ENCODE assay signal across 25 mouse cellular contexts in the genomic region with DNA sequence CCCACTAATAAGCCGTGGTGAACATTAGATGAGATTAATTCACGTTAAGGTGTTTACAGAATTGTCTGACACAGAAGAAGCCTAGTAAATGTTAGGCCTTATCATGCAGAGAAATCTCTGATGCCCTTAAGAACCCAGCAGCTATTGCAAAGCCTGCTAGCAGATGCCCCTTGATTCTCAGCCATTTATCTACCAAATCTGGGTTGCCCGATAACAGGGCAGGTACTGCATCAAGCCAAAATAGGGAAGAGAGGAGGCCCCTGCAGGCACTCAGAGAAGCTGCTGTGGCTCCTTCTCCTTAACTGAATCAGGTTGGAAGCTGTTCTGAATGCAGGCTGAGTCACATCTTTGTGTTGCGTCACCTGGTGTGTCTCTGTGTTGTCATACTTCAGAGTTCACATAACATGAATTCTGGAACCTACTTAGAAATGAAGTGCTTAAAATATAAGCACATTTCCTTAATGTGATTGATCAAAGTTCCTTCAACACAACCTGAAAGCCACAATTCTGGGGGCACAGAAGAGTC.
DNase-seq lines count a peak whose midpoint lies in the region; ATAC-seq lines count a peak whose summit lies in the region.
"Had no signal": no experiment of that assay in that cellular context is flagged by ENCODE, and none has a peak within 500 bp of the region (broad histone marks: within the 10 kb centered on the region; RNA-seq: fewer than 3 reads in every experiment).

No protein-coding gene starts in this region.

- H3K4me1 ChIP-seq in midbrain, embryonic 11.5 days (ENCODE audit: control insufficient read depth, insufficient read depth, low read length): no peaks in the 10 kb centered on the region
- no peaks in the 10 kb centered on the region for H3K4me1 ChIP-seq in midbrain, embryonic 14.5 days (ENCODE audit: control insufficient read depth, insufficient read depth, low read length)
- H3K4me1 ChIP-seq: embryonic facial prominence, embryonic 13.5 days; forebrain, embryonic 13.5 days; heart, embryonic 10.5 days; limb, embryonic 12.5 days had no signal

- ATAC-seq in cerebellum, adult (ENCODE audit: insufficient number of reproducible peaks, low FRiP score, low TSS enrichment): 0 out of 2 replicates have a peak, but pooled peaks have one; percentile 45
- ATAC-seq in midbrain, embryonic 11.5 days (ENCODE audit: low FRiP score): no peak
- ATAC-seq in midbrain, embryonic 14.5 days (ENCODE audit: low FRiP score, low TSS enrichment): no peak
- ATAC-seq: CD4-positive, CD25-positive, alpha-beta regulatory T cell, adult 4 months; forebrain, embryonic 13.5 days; midbrain, embryonic 13.5 days had no signal

- no peak for DNase-seq in cerebellum, postnatal 4 days (ENCODE audit: low spot score in 2 of 2)
- peak; percentile 37 for DNase-seq in midbrain, embryonic 11.5 days (ENCODE audit: low spot score, missing footprints)
- DNase-seq in midbrain, embryonic 14.5 days: no peak
- peak; percentile 70 for DNase-seq in cerebellum, adult 9-10 months
- DNase-seq in fibroblast of lung, adult 2 months (ENCODE audit: low read depth): peak; percentile 2
- no peak for DNase-seq in Muller cell, postnatal 12 days (ENCODE audit: inconsistent ontology term)
- no peak for DNase-seq in kidney, adult 11 months
- DNase-seq: adrenal gland, adult 8-10 months; embryo, embryonic 11 days; gastrocnemius, postnatal 10 days; kidney, adult 18-20 months; kidney, postnatal 4 days; layer of hippocampus, adult 9-11 months; lung, adult 2 months; right cerebral cortex, postnatal 14 days; spleen, adult 18-20 months had no signal

- 89% methylated on average over 4 of the region's 4 CpGs for WGBS in midbrain, embryonic 11.5 days
- WGBS in midbrain, embryonic 14.5 days: 80% methylated on average over 4 of the region's 4 CpGs

- no peaks in the 10 kb centered on the region for H3K36me3 ChIP-seq in midbrain, embryonic 11.5 days (ENCODE audit: control insufficient read depth, insufficient read depth, low read length)
- no peaks in the 10 kb centered on the region for H3K36me3 ChIP-seq in midbrain, embryonic 14.5 days (ENCODE audit: control insufficient read depth, insufficient read depth, low read length)
- H3K36me3 ChIP-seq: embryonic facial prominence, embryonic 13.5 days; heart, embryonic 10.5 days; limb, embryonic 12.5 days; midbrain, embryonic 13.5 days had no signal

- no peak overlapping the region for H3K27ac ChIP-seq in midbrain, embryonic 11.5 days (ENCODE audit: low read depth, low read length)
- no peak overlapping the region for H3K27ac ChIP-seq in midbrain, embryonic 14.5 days (replicated peaks; ENCODE audit: low read depth, low read length)
- H3K27ac ChIP-seq: embryonic facial prominence, embryonic 13.5 days; forebrain, embryonic 13.5 days; heart, embryonic 10.5 days; limb, embryonic 12.5 days; midbrain, embryonic 13.5 days had no signal

- H3K9me3 ChIP-seq in midbrain, embryonic 11.5 days (ENCODE audit: control insufficient read depth, low read length): no peaks in the 10 kb centered on the region
- H3K9me3 ChIP-seq in midbrain, embryonic 14.5 days (ENCODE audit: control insufficient read depth, low read length): no peaks in the 10 kb centered on the region
- H3K9me3 ChIP-seq: embryonic facial prominence, embryonic 13.5 days; forebrain, embryonic 13.5 days; heart, embryonic 10.5 days; limb, embryonic 12.5 days; midbrain, embryonic 13.5 days had no signal

- no peak overlapping the region for H3K4me3 ChIP-seq in midbrain, embryonic 11.5 days (ENCODE audit: low read depth, low read length)
- H3K4me3 ChIP-seq in midbrain, embryonic 14.5 days (replicated peaks; ENCODE audit: low read depth, low read length): no peak overlapping the region
- H3K4me3 ChIP-seq: embryonic facial prominence, embryonic 13.5 days; erythroblast, embryonic 14.5 days; forebrain, embryonic 13.5 days; heart, embryonic 10.5 days; limb, embryonic 12.5 days; midbrain, embryonic 13.5 days had no signal

- H3K9ac ChIP-seq in midbrain, embryonic 11.5 days (ENCODE audit: low read length): no peak overlapping the region
- H3K9ac ChIP-seq in midbrain, embryonic 14.5 days (replicated peaks; ENCODE audit: low read length): no peak overlapping the region
- H3K9ac ChIP-seq: embryonic facial prominence, embryonic 13.5 days; forebrain, embryonic 13.5 days; limb, embryonic 12.5 days; midbrain, embryonic 13.5 days had no signal

- H3K27me3 ChIP-seq in midbrain, embryonic 11.5 days (ENCODE audit: control insufficient read depth, insufficient read depth, low read length): no peaks in the 10 kb centered on the region
- H3K27me3 ChIP-seq in midbrain, embryonic 14.5 days (ENCODE audit: control insufficient read depth, insufficient read depth, low read length): no peaks in the 10 kb centered on the region
- H3K27me3 ChIP-seq: embryonic facial prominence, embryonic 13.5 days; forebrain, embryonic 13.5 days; limb, embryonic 12.5 days; midbrain, embryonic 13.5 days had no signal

- H3K4me2 ChIP-seq in midbrain, embryonic 11.5 days: no peak overlapping the region
- no peak overlapping the region for H3K4me2 ChIP-seq in midbrain, embryonic 14.5 days (ENCODE audit: low read length)
- H3K4me2 ChIP-seq: embryonic facial prominence, embryonic 13.5 days; forebrain, embryonic 13.5 days; limb, embryonic 12.5 days; liver, embryonic 11.5 days; midbrain, embryonic 13.5 days had no signal

Comparison
In these comparisons a context has a peak if more than half of its experiments do, and no peak if none do; other contexts are left out.
1. DNase-seq: peak in midbrain, embryonic 11.5 days (single experiment), cerebellum, adult 9-10 months (single experiment) and fibroblast of lung, adult 2 months (single experiment); none in cerebellum, postnatal 4 days (0 of 2), midbrain, embryonic 14.5 days (single experiment), Muller cell, postnatal 12 days (single experiment) and kidney, adult 11 months (single experiment).